Mouse (Mus musculus) thymus, adult 2 months (tissue): ENCODE data around the gene Zfyve28.

Experiments
- CTCF ChIP-seq: fragments of 200-500 bp; IDR thresholded peaks from 2 replicates; pipeline ENCODE4 v1.5.1; 2012; ENCODE audit warnings: mild to moderate bottlenecking, control low read depth, low read length, moderate library complexity, borderline replicate concordance; ENCODE audit not compliant: control insufficient read depth, poor library complexity, insufficient read depth; ENCODE audit errors: extremely low read depth
- POLR2A ChIP-seq: fragments of 200-500 bp; IDR thresholded peaks from 2 replicates; pipeline ENCODE4 v1.6.1; 2012; ENCODE audit warnings: mild to moderate bottlenecking, low read length, control low read depth, moderate library complexity; ENCODE audit not compliant: control insufficient read depth, poor library complexity, insufficient read depth; ENCODE audit errors: extremely low read depth

- TF ChIP-seq CTCF, result no peak
- no peak for TF ChIP-seq POLR2A
Observed at GRCm38 (mm10) chr5:34170726-34171125, 117.5 kb downstream of the Zfyve28 start.
